Mouse (Mus musculus) gastrocnemius, postnatal 14 days (tissue): ENCODE data around the gene Usf3. TPM values are rescaled to one million over a fixed set of nuclear protein-coding genes. Genes with fewer than 3 reads are reported as not detected.

Experiments used
- DNase-seq: peaks from one replicate; pipeline ENCODE4 v3.0.0; 2021; ENCODE audit warnings: mixed read lengths
- intact Hi-C: fragments of 180-260 bp; cut with DNase I; formaldehyde crosslinking; loops from one replicate; pipeline ENCODE4 v1.15.1; 2025; ENCODE audit warnings: low total_unique reads
- total RNA-seq, 2 experiments: library from RNA; stranded (reverse); gene quantifications; 2 replicates each; pipeline ENCODE4 v1.2.3; 2021

Usf3 gene
- total RNA-seq, 2 experiments from 2014 or later, result 27.7 to 34.3 TPM

DNA sequence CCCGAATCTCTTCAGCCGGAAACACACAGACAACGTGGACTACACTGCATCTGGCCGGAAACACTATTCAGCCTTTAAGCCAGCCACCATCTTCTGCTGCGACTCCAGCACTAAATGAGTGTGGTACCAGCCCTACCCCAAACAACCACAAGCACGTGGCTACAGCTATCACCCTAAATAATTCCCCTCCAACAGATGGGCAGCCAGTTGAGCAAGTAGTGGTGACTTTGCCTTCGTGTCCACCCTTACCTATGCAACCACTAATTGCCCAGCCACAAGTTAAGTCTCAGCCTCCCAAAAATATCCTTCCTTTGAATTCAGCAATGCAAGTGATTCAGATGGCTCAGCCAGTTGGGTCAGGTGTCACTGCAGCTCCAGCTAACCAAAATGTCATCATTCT, 43.4 kb downstream of the Usf3 start:
- intact Hi-C loops, result no loop called here
- DNase-seq, result no peak

DNA sequence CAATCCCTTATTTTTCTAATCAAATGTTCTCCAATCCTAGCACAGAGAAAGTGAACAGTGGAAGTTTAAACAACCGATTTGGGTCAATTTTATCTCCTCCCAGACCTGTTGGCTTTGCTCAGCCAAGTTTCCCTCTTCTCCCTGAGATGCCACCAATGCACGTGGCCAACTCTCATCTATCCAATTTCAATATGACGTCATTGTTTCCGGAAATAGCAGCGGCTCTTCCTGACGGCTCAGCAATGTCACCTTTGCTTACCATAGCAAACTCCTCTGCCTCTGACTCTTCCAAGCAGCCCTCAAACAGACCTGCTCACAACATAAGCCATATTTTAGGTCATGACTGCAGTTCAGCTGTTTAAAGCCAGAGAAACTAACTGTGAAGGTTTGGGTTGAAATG, 48.4 kb downstream of the Usf3 start:
- intact Hi-C loops, result no loop called here
- no peak for DNase-seq

DNA sequence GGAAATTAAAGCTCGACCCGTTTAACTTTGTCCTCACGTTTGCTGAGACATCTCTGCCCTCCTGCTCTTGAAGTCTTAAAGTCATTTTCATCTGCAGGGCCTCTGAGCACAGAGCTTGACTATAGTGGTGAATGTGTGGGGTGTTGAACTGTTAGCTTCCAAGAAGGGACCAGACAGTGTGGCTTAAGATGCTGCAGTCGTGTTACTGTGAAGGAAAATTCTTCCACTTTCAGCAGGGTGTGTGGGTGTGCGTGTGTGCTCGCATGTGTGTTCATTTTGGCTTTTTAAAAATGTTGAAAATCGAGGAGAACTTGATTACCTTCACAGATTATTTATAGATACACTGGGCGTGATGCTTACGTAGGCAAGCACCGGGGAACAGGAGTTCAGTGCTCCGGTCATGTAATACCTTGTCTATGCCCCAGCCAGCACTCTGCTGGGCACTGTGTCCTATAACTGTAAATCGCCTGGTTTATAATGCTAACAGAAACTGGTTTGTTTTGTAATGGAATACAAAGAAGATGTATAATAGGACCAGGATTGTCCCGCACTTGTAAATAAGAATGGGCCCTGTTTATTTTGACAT, 53.8 kb downstream of the Usf3 start:
- intact Hi-C loops, result no loop called here
- no peak for DNase-seq

DNA sequence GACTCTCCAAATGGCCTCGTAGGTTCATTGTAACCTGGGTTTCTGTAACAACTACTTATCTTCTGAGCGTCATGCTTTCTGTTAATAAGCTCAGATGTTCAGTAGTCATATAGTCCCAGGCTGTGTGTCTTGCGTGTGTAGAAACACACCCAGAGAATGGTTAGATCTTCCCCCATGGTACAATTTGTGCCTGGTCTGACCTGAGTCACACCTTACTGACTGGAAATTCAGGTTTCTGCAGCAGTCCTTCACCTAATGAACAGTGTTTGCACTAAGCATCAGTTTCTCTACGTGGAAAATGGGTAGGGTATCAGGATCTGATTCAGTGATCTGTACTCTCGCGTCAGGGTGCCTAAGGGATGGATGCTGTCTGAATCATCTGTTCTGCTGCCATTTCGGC, 60.0 kb downstream of the Usf3 start:
- intact Hi-C loops, result no loop called here

GRCm38 (mm10) chr16:44237836-44238235, 64.8 kb downstream of the Usf3 start:
- DNase-seq, result no peak
- intact Hi-C loops, result no loop called here

More for the DNA sequence above, 60.0 kb downstream of the Usf3 start:
- DNase-seq, result no peak

GRCm38 (mm10) chr16:44238835-44239263, 65.8 kb downstream of the Usf3 start:
- intact Hi-C loops, result no loop called here
- DNase-seq, result peak; percentile 74

GRCm38 (mm10) chr16:44240406-44240805, 67.4 kb downstream of the Usf3 start:
- DNase-seq, result no peak
- intact Hi-C loops, result no loop called here

DNA sequence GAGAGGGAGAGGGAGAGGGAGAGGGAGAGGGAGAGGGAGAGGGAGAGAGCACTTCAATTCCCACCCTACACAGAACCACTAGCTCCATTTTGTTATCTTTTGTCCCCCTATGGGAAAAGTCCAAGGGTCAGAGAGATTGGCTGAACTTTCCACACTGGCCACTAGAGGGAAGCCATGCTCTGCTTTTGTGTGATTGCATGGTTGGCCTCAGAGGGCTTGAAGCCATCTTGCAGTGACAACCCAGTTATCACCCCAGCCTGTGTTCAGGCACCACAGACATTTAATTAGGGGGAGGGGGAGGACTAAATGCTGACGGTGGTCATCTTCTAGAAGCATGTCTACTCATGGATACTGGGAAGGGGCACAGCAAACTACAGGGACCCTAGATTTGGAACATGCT, 69.6 kb downstream of the Usf3 start:
- peak; percentile 68 for DNase-seq
- intact Hi-C loops, result loop anchor here (2.0 kb wide), 1 partner anchor 120 kb away; no protein-coding TSS in a partner anchor

DNA sequence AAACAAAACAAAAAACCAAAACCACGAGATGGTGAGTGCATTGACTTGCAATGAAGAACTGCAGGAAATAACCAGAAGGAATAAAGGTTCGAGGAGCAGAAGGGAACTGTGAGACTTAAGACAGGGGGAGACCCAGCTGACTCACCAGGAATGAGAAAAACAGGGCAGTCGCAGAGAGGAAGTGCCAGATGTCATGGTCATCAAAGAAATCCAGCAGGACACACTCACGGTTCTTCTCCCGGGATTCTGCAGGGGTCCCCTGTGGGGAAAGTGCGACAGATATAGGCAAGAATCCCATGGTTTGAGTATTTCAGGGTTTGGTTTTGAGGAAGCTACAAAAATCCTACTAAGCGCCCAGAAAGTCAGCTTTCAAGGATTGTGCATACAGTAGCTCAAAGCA, 70.3 kb downstream of the Usf3 start:
- DNase-seq, result no peak

DNA sequence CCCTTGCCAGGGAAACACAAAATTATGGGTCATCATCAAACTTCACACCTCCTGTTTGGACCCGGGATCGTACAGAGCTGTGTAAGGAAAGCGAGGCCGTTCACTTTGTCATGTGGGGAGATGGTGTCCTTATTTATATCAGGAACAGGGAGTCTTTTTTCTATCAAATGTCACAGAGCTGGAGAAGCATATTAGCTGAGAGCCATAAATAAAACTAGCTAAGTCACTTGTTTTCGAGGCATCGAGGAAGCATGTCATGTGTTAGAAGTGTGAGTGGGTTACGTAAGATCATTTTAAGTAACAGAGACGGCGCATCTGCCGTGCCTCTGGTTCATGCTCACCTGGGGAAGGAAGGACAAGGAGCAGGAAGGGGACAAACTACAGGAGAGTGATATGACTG, 76.9 kb downstream of the Usf3 start:
- no peak for DNase-seq
- intact Hi-C loops, result no loop called here

More for the DNA sequence above, 70.3 kb downstream of the Usf3 start:
- intact Hi-C loops, result loop anchor here (2.0 kb wide), 1 partner anchor 119 kb away; no protein-coding TSS in a partner anchor

DNA sequence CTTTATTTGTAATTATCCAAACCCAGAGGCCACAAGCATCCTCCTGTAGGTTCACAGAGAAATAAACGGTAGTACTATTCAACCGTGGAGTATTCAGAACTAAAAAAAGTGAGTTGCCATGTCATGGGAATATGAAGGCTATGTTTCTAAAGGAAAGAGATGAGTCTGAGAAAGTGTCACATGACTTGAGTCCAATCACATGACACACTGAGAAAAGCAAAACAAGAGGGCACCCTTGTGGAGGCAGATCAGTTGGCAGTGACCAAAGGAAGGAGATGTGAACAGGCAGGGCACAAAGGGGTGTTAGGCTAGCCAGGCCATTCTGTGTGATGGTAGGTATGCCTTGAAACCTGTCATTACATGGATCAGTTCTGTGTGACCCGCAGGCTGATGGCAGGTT, 79.7 kb downstream of the Usf3 start:
- intact Hi-C loops, result no loop called here
- no peak for DNase-seq

DNA sequence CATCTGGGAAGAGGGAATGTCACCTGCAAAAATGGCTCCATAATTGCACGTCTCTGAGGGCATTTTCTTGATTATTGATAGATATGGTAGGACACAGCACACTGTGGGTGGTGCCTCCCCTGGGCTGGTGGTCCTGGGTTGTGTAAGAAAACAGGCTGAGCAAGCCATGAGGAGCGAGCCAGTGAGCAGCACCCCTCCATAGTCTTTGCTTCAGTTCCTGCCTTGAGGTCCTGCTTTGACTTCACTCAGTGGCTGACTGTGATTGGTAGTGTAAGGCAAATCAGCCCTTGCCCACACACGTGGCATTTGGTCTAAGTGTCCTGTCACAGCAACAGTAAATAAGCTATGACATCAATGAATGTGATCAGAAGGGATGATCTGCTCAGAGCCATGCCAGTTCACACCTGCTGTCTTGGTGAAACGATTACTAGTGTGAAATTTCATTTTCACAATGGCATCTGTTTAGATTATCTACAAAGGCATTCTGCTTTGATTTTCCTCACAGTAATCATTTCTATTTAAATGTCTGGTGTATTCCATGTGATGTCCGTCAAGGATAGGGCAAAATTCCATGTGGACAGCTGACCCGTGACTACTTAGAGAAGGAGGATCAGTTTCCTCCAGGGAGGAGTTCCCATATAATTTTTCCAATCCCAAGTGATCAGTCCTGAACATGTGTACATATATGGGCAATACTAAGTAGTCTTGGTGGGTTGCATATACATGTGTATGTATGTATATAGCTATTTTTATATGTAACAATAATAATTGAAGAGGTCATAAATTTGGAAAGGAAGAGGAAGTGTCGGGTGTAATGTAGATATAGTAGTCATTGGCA, 81.0 kb downstream of the Usf3 start:
- intact Hi-C loops, result no loop called here
- no peak for DNase-seq

- intact Hi-C loops, result no loop called here
- peak; percentile 73 for DNase-seq
Measured at GRCm38 (mm10) chr16:44254698-44255097, 81.7 kb downstream of the Usf3 start.

- no peak for DNase-seq
- intact Hi-C loops, result no loop called here
Measured at GRCm38 (mm10) chr16:44257476-44257875, 84.4 kb downstream of the Usf3 start.

- intact Hi-C loops, result no loop called here
- DNase-seq, result no peak
Measured at GRCm38 (mm10) chr16:44264916-44265315, 91.9 kb downstream of the Usf3 start.

DNA sequence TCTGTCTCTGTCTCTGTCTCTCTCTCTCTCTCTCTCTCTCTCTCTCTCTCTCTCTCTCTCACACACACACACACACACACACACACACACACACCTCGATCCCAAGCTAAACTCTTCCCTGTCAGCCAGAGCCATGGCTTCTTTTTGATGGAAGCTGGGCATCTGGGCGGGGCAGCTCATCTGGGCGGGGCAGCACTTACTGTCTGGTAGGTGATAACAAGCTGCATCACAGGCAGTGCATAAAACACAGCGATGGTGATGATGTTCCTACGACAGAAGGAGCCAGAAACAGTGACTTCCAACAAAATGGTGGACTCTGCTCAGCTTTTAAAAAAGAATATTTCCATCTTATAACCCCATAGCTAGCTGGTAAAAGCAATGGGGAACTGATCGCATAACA, 92.5 kb downstream of the Usf3 start:
- no peak for DNase-seq
- intact Hi-C loops, result no loop called here

DNA sequence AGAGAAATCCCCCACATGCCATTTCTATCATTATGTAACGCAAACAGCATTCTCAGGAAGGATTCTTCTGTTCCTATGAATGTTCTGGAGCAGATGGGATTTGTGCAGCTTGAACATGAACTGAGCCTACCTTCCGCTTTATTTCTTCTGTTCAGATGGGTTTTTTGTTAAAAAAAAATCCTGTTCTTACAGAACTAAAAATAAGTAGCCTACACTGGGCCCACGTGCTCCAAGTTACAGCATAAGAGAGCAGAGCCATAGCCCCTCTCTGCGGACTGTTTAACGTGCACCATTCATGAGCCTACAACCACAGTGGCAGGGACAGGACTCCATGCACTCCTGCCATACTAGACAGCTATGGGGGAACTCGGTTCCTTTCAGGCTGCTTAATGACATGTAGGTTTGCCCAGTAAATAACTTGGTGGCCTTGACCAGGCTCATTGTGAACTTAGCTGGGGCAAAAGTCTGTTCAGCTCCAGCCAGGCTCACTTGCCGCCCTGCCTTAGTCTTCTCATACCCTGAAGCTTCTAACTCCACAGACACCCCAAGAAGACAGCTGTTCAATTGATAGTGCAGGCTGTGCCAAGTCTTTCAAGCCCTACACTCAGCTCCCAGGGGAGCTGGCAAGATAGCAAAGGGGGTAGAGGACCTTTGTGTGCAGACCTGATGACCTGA, 95.6 kb downstream of the Usf3 start:
- intact Hi-C loops, result no loop called here

GRCm38 (mm10) chr16:44269578-44269977, 96.5 kb downstream of the Usf3 start:
- DNase-seq, result no peak
- intact Hi-C loops, result no loop called here

More for the DNA sequence above, 95.6 kb downstream of the Usf3 start:
- DNase-seq, result no peak

DNA sequence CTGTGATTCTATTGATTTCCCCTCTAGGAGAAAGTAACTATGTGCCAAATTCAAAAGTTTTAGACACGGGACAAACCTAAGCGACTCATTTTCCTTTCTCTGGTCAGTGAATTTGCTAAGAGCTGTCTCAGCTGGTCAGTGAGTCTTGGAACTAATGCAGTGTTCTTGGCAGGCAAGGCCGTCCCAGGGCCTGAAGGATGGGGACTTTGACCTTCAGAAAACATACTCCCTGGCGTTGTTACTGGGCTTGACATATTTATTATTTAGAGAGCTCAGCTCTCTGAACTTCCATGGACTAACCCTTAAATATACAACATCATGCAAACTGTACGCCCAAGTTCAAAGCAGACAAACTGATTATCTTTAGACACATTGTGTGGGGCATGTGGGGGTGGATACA, 97.6 kb downstream of the Usf3 start:
- DNase-seq, result peak; percentile 34
- intact Hi-C loops, result no loop called here

GRCm38 (mm10) chr16:44271371-44272038, 98.5 kb downstream of the Usf3 start:
- peak; percentile 11 for DNase-seq
- intact Hi-C loops, result no loop called here
